Mouse (Mus musculus) kidney, postnatal 4 days (tissue): Measurements from ENCODE around the gene Stoml3.

Source experiments
- DNase-seq, 2 experiments: peaks; one replicate each; pipeline ENCODE4 v3.0.0; 2021; ENCODE audit warnings: mixed read lengths in 2 of 2

The Stoml3 gene

DNA sequence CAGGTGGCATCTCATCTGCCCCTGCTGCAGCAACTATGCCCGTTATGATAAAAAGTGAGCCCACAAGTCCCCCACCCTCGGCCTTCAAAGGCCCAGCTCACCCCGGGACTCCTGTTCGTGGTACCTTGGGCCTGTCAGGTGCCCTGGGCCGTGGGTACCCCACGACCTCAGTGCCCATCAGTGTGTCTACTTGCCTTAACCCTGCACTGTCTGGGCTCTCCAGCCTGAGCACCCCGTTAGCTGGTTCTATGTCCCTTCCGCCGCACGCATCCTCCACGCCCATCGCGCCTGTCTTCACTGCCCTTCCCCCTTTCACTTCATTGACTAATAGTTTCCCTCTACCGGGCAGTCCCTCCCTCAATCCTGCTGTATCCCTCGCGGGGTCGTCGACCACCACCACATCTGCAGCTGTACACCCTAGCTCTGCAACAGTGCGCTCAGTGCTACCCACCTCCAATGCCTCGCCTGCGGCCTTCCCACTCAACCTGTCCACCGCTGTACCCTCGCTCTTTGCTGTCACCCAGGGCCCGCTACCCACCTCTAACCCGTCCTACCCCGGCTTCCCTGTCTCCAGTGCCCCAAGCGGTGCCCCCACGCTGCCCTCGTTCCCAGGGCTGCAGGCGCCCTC lies 9.9 kb upstream of the Stoml3 start:
- DNase-seq: no peak

DNA sequence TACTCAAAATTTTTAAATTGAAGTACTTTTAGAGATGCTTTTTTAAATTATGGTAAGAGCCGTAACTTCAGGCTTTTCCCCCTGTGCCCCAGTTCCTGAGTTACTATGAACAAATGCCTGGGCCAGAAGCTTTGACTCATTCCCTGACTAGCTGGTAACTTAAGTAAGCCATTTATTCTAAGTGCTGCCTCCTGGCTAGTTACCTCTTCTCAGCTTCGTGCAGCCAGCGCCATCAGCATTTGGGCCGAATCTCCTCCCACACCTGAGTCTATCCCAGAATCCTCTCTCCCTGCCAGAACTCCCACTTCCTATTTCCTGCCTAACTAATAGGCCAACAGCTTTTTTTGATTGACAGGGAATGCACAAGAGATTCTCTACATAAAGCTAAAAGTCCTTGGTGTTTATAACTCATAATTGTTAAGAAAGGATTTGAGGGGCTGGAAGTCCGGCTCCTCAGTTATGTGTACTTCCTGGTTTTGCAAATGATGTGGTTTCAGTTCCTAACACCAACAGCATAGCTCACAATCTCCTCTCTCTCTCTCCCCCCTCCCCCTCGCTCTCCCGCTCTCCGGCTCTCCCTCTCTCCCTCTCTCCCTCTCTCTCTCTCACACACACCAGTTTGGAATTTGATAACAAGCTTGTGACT lies 4.9 kb upstream of the Stoml3 start:
- DNase-seq: no peak

DNA sequence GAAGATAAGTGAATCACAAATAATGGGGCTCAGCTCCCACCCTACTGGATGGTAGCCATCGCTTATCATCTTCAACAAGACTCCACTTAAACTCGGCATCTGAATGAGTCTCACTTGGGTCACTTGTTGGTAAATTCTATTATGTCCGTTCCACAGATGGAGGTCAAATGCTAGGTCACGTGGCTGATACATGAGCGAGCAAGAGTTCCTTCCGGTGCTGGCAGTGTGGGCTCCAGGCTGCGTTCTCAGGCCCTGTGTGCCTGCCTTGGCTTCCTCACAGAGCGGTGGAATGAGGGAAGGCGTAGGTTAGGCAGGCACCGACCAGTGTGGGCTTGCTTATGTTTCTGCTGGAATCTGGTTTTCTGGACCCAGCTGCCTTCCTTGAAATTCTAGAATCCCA lies 1.9 kb upstream of the Stoml3 start:
- no peak for DNase-seq

DNA sequence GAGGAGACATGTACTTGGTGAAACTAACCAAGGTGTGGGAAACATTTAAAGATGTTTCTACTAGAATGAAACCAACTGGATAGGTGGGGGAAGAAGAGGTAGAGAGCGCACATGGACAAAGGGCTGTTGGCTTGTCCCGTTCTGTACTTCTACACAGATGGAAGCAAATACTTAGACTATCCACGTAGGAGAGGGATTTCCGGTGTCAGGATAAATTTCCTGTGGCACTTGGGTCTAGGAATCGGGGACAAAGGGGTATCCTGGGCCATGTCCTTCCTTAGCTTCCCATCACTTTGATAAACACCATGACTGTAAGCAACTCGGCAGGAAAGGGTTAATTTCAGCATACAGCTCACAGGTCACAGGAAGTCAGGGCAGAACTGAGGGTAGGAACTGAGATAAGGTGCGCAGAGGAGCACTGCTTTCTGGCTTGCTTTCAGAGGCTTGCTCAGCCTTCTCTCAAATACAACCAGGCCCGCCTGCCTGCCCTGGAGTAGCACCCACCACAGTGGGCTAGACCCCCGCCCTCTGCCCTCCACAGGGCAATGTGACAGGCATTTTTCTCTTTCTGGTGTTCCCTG lies 1.4 kb upstream of the Stoml3 start:
- no peak for DNase-seq

DNA sequence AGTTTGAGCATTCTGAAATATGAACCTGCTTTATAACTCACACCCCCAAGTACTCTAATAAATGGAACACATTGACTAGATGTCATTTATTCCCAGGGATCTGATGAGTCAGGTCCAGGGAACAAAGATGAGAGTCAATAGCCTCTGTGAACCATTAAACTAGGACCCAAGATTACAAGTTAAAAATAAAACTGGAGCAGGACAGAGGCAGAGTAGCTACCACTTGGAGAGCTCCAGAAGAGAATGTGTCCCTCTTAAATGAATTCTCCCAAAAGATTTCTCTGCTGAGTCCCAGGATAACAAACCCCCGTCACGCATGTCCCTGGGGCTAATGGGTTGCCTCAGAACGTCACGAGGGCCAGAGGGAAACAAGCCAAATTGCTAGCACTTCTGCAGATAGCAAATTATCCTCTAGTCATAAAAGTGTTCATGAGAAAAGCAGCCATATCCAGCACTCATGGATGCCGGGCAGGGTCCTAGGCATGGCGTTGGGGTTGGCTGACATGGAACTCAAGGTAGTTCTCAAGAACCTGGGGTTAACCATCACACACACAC lies 10.0 kb downstream of the Stoml3 start:
- peak; percentile 21 to 36 for DNase-seq

DNA sequence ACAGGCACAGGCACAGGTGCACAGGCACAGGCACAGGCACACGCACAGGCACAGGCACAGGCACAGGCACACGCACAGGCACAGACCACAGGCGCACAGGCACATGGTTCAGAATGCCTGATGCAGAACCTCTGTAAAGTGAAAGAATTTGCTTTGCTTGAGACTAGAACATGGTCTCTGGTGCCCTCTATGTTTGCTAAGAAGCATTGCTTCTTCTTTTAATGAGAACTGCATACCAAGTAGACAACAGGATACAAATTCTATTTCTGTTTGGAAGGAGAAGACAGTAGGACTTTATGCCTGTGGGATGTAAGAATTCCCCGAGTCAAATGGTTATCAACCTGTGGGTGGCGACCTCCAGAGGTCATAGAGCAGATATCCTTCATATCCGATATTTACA lies 14.0 kb downstream of the Stoml3 start:
- DNase-seq: no peak

DNA sequence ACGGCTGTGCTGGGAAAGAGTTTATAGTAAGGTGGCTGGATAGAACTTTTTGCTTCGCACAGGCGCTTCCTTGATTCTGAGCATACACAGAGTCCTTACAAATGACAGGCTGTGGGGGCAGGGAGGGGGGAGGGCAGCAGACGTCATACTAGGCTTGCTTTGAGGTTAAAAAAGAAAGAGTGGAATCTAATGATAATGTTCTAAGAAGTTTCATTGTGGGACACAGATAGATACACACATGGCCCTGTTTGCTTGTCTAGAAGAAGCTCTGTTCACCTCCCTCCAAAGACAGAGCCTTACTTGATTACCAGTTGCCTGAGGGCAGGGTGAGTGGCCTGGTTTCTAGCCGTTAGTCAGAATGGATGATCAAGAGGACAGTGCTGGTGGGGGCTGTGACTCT lies 24.6 kb downstream of the Stoml3 start:
- DNase-seq: peak in 1 of 2 experiments; percentile 8

DNA sequence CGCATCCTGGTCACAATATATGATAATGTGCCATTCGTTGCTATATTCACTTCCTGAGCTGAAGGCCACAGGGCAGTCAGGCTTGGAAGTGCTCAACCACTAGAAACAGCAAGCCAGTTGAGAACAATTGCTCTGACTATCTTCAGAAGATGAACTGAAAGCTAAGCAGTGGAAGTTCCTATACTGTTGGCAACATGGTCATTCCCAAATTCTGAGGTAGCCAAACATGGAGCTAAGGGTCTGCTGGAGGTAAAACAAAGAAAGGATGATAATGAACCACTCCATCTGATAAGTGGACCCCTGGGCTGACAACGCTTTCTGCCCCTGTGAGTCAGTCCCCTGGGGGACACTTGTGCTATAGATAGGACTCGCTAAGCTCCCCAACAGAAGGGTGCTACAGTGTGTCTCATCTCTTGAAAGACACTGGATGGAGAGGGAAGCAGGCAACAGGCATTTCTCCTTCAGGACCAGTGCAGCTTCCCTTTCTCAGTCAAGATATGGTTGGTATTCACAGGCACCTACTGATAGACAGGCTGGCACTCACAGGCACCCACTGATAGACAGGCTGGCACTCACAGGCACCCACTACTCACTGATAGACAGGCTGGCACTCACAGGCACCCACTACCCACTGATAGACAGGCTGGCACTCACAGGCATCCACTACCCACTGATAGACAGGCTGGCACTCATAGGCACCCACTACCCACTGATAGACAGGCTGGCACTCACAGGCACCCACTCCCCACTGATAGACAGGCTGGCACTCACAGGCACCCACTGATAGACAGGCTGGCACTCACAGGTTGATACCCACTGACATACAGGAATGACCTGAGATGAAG lies 26.0 kb downstream of the Stoml3 start:
- DNase-seq: no peak

DNA sequence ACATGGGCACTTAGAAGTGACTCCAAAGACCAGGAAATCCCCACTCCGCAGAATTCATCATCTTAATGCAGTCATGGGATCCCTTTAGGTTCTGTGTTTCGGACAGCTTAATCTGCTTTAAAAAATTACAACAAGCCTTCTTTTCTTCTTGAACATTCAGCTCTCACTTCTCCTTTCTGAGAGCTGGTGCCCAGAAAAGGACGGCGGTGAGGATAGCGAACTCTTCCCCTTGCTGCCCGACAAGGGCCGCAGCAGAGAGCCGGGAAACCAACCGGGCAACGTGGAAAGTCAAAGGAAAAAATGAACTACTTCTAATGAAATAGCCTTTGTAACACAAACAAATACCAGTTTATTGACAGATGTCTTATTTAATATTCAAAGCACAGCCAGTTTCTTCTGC lies 34.3 kb downstream of the Stoml3 start:
- DNase-seq: no peak

DNA sequence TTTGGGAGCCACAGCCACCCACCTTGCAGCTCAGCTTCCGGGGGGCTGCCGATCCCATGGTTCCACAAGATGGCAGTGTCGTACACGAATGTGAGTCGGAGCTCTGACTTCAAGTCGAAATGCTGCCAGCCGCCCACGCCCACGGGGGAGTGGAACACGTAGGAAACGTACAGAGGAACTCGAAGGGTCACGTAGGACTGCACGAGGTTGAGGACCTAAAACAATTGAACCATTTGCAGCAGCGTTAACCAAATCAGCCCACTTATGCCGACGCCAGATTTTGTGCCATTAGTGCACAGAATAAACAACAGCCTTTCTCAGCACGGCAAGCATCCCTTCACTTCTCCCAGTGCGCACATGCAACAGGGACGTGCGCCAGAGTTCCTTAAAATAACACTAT lies 37.3 kb downstream of the Stoml3 start:
- DNase-seq: peak; percentile 88 to 91

DNA sequence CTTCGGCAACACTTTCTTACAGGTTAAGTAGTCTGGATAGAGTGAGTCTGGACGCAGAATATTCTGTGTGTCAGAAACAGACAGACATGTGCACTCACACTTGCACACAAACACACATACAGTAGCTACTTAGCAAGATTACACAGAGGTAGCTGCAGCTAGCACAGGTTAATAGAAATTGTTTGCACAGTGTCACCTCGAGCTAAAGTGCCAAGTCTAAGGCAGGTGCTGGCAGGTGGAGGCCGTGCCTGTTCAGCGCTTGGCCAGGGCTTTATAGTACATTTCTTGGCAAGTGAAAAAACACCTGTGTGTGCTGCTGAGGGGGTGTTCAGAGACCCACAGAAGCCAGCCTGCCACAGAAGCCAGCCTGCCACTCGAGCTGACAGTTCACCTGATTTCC lies 41.9 kb downstream of the Stoml3 start:
- DNase-seq: no peak

DNA sequence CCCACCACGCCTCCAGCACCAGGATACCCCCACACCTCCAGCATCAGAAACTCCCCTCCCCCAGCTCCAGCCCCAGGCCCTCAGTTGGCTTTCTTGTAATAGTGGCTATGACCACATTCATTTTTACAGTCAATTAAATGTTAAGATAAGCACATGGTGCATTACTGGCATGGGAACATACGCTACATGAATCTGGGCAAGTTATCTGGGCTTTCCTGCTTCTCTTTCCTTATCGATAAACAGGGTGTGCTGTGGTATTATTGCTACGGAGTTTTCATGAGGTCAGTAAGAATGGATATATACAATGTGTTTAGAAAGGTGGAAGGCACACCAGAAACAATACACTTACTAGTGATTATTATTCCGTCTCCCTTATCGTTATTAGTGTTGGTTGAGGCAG lies 43.6 kb downstream of the Stoml3 start:
- DNase-seq: no peak

DNA sequence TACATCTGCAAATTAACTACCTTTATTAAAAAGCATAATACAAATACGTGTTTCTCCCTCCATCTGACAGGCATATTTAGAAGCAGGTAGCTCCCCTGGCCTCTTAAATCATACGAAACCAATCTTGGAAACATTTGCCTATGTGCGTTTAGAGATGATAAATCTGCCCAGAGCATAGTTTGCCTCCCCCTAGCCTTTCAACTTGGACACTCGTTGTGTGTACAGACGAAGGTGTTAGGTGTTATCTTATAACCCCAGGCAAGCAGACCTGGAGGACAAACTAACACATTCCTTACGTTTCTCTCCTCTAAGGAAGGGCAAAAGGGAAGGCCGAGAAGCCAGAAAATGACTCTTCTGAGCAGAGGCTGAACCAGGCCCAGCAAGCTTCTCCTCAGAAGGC lies 64.2 kb downstream of the Stoml3 start:
- DNase-seq: no peak

DNA sequence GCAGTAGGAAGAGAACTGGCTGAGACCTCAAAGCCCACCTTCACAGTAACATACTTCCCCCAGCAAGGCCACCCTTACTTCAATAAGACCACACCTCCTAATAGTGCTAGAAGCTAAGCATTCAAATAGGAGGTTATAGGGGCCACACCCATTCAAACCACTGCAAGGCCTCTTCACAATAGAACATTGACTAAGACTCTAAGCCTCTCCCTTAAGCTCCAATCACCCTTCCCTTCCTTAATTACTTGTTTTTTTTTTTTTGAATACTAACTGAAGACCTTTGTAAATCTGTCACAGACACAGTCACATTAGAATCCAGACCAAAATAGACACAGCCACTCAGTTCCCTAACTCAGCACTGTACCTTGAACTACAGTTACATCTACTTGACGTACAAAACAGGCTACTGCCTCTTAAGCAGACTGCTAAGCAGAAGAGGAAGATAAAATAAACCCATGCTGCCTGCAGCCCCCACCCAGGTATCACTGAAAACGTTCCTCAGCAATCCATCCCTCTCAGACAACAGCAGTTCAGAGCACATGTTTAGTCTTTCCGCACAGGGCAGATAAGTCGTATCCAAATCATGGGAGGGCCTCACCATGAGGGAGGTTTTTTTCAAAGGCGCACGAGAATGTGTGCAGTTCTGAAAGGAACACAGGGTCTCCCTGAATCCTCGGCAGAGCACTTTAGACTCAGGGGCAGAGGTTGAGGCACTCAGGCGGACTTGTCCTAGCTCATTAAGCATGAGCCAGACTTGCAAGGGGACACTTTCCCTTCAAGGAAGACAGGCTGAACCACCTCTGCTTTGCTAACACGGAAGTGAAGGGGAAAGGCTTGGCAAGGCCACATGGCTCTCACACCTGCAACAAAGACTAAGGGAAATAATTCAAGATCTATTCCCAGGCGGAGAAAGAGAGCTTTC lies 66.8 kb downstream of the Stoml3 start:
- peak; percentile 35 to 50 for DNase-seq

DNA sequence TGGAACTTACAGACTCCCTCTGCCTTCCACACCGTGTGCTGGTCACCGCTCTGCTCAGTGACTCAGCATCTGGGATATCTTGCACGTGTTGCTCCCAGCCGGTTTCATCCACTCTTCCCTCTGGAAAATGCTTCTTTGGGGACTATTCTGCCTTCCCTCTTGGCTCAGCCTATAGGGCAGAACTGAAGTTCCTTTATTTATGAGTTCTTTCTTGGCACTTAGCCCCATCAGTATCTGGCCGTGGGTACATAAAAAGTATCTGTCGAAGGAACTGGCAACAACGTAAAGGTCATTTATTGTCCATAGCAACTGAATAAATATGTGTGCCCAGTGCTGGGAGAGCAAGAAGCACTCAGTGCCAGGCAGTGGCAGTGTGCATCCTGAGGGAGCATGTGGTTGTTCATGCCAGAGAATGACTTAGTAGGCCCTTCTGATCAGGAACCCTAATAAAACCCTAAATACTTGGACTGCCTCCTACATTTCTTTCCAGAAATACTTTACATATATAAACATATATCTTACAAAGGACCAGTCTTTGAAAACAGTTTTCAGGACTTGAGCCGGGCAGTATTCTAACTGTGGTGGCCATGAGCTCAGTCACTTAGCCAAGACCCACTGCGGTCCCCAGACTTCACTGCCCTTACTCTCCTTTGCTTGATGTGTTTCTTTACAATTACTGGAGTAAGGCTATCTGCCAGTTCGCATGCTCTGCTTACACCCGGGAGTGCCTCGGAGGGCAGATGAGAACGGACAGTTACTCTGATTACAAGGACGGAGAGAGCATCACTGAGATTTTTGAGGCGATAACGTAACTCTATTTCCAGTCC lies 69.1 kb downstream of the Stoml3 start:
- DNase-seq: no peak
